Mouse (Mus musculus) stomach, postnatal 0 days (tissue): ENCODE data around the gene Hectd4.

ENCODE experiments used
- CTCF ChIP-seq: IDR thresholded peaks from 2 replicates; pipeline ENCODE4 v1.5.1; 2016; ENCODE audit warnings: antibody characterized with exemption, low read depth, mild to moderate bottlenecking, moderate library complexity
- EP300 ChIP-seq: optimal IDR thresholded peaks from 2 replicates; pipeline ENCODE3; 2016; ENCODE audit warnings: antibody characterized with exemption

GRCm38 (mm10) chr5:121271046-121271445 is 51.0 kb downstream of the Hectd4 start:
- TF ChIP-seq CTCF: no peak
- TF ChIP-seq EP300: no peak
